ENCODE assay signal across 19 mouse cellular contexts in genomic region chr4:49075881-49076280, GRCm38 (mm10). TPM values are rescaled to one million over a fixed set of nuclear protein-coding genes. Genes with fewer than 3 reads are reported as not detected.
"Had no signal": no experiment of that assay in that cellular context is flagged by ENCODE, and none has a peak within 500 bp of the region (broad histone marks: within the 10 kb centered on the region; RNA-seq: fewer than 3 reads in every experiment).

No protein-coding gene starts in this region.

- H3K9ac ChIP-seq: neural tube, embryonic 12.5 days; neural tube, embryonic 13.5 days; neural tube, embryonic 15.5 days; stomach, embryonic 15.5 days had no signal

- H3K4me3 ChIP-seq: neural tube, embryonic 12.5 days; neural tube, embryonic 13.5 days; neural tube, embryonic 15.5 days; stomach, embryonic 15.5 days had no signal

- DNase-seq: retina, postnatal 1 day; right cerebral cortex, postnatal 14 days; right cerebral cortex, postnatal 25 days; right cerebral cortex, postnatal 4 days; spleen, adult 18-20 months; thymus, adult 18-20 months; thymus, adult 2 months; thymus, postnatal 14 days; thymus, postnatal 25 days; thymus, postnatal 36 days; thymus, postnatal 4 days had no signal

- H3K27ac ChIP-seq: neural tube, embryonic 12.5 days; neural tube, embryonic 13.5 days; neural tube, embryonic 15.5 days; stomach, embryonic 15.5 days; stomach, postnatal 0 days had no signal

- H3K36me3 ChIP-seq: neural tube, embryonic 12.5 days; stomach, embryonic 15.5 days had no signal

- H3K27me3 ChIP-seq: neural tube, embryonic 12.5 days; neural tube, embryonic 13.5 days; neural tube, embryonic 15.5 days; stomach, embryonic 15.5 days had no signal

- H3K4me1 ChIP-seq: neural tube, embryonic 12.5 days; neural tube, embryonic 15.5 days; stomach, embryonic 15.5 days had no signal

RNA-seq across cellular contexts. Expression of gene Plppr1, which starts 16.8 kb away (rescaled TPM):
- total RNA-seq: neutrophil, adult 5-6 weeks had no signal
- polyA plus RNA-seq: testis, adult 2 months; urinary bladder, adult 2 months had no signal
